Mouse (Mus musculus): Measurements from ENCODE around the gene Dock6.

Dock6 gene

DNA sequence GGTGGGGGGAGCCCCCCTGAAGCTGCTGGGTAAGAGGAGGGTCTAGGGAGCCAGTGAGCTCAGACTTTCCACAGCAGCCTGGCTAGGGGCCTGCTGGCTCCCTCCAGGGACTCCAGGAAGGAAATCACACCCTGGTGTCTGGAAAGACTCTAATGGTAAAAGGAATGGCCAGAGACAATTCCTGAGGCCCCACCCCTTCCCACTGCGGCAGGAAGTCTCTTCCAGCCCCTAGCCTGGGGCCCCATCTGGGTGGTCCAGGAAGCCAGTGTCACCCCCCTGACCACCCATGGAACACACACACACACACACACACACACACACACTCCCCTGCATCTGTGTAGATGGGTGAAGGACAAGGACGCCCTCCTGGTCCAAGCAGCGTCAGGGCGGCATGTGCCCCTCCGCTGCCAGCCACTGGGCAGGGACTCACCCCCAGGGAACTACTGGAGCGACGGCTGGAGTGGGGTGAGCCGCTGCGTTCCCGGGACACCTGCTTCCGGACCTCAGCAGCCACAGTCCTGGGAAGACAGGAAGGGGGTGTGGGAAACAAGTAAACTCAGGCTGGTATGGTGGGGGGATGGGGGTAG, 5.6 kb downstream of the Dock6 start:
- DNase-seq (ENCODE audit: low spot score) = no peak

DNA sequence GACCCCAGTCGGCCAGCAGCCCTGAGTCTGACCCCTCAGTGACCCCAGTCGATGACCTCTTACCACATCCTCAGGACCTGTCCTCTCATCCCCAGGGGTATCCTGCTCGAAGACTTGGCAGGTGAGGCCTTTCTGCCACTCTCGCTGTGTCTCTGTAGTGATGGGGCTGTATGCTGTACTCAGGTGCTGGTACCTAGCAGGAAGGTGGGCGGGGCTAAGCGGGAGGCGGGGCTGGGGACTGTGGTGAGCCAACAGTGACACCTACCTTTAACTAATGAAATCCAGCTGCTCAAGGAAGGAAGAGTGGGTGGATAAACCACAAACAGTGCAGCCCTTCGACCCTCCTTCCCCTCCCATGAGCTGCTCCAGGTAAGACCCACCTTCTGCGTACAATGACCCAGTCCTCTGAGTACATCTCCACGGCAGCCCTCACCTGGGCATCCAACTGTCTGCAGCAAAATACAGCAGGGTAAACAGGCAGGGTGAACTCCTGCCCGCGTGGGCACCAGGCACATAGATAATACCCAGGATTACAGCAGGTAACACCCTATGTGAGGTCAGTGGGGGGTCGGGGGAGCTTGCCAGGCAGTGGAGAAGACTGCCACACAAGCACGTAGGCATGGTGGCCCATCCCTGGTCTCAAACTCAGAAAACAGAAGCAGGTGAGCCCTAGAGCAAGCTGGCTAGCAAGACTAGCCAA, 6.9 kb downstream of the Dock6 start:
- DNase-seq (ENCODE audit: low spot score) = no peak

DNA sequence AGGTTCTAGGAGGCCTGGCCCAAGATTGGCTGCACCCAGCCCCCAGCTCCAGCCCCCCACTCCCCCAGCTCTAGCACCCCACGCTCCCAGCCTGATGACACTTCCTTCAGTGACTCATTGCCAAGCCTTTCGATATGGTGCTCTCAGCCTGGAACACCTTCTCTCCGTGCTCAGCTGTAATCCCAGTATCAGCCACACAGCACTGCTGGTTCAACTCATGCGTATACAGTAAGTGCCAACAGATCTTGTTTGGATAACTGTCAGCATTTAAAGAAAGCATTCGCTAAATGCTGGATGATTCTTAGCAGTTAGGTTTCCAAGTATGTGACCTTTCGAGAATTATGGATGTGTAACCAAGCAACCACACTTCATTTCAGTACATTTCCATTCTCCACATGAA, 9.3 kb downstream of the Dock6 start:
- DNase-seq (ENCODE audit: low spot score) = no peak

DNA sequence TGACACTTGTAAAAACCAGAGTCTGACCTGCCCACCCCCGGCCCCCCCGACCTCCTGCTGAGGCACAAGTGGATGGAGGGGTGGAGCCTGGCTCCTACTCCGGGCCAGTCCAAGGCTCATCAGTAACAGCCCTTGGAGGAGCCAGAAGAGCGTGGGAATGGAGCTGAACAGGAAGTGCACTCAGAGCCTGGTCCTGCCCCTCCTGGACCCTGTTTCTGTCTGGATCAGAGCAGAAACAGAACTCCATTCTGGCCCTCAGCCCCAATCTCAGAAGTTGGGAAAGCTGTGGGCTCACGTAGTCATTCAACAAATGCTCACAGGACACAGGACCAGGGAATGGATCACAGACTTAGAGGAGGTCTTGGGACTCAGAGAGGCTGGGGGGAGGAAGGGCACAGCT, 10.0 kb downstream of the Dock6 start:
- no peak for DNase-seq (ENCODE audit: low spot score)

DNA sequence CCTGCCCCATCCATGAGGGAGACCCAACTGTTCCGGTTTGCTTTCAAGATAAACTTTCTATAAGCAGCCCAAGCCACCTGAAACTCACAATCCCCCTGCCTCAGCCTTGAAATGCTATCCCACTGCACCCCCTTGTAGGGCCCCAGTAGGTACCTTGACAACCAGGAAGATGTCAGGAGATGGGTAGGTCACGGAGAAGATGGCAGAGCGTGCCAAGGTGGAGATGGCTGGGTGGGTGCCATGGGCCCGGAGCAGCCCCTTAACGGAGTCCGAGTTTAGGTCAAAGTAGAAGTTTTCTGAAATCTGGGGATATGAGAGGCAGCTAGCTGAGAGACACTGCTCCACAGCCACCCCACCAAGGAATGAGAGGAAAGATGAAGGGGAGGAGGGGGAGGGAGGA, 11.1 kb downstream of the Dock6 start:
- no peak for DNase-seq (ENCODE audit: low spot score)

DNA sequence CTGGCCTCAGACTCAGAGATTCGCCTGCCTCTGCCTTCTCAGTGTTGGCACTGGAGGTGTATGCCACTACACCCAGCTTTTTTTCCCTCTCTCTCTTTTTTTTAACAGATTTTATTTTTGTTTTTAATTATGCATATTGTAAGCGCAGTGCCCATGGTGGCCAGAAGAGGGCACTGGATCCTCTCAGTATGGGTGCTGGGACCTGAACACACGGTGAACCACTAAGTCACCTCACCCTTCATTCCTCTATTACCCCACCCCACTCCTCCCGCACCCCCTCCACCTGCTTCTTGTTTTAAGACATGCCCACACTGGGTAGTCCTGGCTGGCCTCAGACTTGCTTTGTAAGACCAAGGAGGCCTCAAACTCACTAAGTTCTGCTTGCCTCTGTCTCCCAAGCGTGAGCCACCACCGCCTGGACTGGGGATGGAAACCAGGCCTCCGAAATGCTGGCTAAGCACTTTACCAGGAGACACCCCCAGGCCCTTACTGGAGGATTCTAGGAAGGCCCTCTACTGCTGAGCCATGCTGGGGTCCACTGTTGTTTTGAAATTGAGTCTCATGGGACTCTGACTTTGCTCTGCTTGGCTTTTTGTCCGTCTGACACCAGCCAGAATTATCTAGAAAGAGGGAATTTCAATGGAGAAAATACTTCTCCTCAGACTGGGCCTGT, 12.2 kb downstream of the Dock6 start:
- peak; percentile 55 for DNase-seq (ENCODE audit: low spot score)

DNA sequence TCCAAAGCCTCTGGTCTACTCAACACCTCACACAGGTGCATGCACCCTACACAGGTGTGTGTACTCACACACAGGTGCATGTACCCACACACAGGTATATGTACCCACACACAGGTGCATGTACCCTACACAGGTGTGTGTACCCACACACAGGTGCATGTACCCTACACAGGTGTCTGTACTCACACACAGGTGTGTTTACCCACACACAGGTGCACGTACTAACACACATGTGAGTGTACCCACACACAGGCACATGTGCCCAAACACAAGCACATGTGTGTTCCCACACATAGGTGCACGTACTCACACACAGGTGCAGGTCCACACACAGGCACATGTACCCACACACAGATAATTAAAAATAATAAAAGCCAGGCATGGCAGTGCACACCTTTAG, 14.7 kb downstream of the Dock6 start:
- DNase-seq (ENCODE audit: low spot score) = no peak

DNA sequence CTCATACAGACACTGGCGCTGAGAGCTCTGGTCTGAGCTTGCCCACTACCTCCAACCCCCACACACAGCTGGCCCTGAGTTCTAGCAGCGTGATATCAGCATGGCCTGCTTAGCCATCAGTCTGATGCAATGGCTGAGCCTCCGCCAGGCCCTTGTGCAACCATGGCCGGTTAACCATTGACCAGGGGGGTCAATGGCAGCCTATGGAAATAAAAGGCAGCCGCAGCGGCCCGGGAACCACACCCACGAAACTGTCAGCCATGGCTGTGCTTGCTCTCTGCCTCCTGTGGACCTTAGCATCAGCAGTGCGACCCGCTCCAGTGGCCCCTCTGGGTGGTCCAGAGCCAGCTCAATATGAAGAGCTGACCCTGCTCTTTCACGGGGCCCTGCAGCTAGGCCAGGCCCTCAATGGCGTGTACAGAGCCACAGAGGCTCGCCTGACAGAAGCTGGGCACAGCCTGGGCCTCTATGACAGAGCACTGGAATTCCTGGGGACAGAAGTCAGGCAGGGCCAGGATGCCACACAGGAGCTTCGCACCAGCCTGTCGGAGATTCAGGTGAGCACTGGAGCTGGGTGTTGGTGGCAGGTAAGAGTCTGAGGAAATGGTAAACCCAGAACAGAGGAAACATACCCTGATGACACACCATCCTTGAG, 17.1 kb downstream of the Dock6 start, which contains the start of gene Angptl8:
Angptl8 (plus strand) TSS at position 253 of the 655 bp plus-strand sequence.
- peak; percentile 67 for DNase-seq (ENCODE audit: low spot score)

DNA sequence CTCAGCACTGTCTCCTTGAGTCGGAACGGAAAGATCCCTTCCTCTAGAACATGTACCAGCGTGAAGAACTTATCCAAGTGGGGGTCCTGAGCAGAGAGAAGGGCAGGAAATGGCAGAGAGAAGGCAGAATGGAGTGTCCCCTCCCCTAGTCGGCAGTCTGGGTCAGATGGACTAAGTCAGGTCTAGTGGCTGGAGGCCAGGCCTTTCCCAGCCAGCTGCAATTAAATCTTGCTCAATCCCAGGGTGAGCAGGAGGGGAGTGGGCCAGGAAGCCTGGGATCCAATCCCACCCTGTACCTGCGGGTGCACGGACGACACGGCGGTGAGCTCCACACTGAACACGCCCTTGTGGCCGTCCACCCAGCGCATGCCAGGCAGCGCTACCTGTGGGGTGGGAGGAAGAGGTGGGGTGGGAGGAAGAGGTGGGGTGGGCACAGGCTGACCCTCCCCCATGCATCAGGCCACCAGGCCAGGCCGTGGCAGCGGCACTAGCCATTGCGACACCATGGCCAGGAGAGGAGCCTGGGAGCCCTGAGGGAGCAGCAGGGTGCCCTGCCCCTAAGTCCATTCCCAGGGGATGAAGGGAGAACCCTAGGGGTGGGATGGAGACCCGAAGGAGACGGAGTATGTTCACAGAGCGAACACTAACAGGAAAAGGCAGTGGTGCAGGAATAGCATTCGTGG, 20.7 kb downstream of the Dock6 start:
- DNase-seq (ENCODE audit: low spot score) = peak; percentile 60

DNA sequence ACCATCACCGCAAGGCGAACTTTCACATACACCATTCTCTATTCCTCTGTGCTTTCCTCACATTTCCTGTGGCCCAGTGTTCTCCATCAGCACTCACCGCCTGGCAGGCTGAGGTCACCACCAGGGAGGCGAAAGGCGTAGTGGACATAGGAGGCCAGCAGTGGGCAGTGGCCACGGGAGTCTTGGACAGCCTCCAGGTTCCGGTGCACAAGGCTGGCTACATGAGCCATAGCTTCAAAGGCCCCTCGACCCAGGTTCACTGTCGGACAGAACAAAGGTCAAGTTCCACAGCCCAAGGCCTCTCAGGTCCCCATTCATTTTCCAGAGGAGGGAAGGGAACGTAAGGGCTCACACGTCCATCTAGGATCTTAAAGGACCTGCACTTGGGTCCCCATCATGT, 21.5 kb downstream of the Dock6 start:
- peak; percentile 33 for DNase-seq (ENCODE audit: low spot score)

DNA sequence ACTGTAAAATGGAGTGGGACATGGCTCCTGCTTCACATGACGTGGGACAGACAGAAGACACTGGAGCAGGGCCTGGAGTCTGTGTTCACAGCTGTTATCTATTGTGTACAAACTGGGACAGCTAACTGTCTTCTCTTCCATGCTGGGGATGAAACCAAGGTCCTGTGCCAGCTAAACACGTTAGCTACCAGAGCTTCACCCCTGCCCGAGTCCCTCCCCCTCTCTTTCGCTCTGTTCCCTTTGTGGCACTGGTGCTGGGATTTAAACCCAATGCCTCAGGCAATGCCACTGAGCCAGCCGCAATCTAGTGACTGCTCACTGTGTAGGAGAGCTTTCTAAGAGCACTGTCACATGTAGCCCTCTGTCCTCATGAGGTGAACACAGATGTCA, 22.0 kb downstream of the Dock6 start:
- DNase-seq (ENCODE audit: low spot score) = no peak

DNA sequence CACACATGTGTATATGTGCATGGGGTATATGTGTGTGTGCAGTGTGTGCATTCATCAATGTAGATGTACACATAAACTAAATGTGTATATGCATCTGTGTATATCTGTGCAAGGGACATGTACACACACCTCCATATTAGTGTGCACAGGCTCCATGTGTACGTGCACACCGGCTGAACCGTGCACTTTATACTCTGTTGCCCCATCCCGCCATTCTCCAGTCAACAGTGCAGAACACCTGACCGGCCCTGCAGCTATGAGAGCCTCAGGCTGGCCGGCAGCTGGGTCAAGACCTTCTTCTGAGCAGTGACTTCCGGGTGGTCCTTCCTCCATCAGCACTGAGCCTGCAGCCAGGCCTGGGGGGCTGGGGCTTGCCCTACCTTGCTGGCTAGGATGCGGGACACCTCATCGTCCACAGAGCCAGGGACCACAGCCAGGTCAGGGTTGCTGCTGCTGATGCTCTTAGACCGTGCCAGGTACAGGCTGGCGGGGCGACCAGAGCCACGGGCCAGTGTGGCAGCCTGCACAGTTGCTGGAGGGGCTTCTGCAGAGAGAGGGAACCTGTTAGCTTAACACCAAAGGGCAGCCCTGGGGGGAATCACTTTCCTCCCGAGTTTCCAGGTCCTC, 22.5 kb downstream of the Dock6 start:
- DNase-seq (ENCODE audit: low spot score) = no peak

DNA sequence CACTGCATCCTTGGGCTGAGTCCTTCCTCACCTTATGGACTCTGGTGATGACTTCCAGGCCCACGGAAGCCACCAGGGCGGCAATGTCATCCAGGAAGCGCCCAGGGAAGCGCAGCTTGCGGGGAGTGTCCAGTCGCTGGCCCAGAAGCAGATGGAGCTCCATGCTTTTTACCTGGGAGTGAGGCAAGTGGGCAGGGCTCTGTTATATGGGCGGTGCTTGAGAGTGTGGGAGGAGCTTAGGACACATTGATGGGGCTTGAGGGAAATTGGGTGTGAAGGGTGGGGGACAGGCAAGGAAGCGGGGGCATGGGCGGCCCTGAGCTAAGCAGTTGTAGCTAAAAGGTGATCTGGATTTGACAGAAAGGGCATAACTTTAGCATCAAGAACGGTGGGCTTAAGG, 28.1 kb downstream of the Dock6 start:
- no peak for DNase-seq (ENCODE audit: low spot score)

DNA sequence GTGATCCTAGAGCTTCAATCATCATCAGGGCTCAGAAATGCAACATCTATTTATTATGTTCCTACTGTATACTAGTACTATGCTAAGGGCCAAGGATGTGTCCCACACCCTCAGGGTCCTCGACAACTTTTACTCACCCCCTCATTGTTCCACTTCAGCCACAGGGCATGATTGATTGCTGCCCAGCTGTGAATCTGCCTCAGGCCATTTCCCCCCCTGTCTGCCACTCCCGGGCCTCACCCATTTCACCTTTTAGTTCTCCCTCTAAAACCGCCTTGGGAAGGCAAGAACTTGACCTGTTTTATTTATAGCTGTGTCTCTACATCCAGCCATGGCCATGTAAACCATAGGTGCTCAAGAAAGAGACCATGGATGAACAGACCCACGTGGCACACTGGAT, 28.5 kb downstream of the Dock6 start:
- DNase-seq (ENCODE audit: low spot score) = no peak

DNA sequence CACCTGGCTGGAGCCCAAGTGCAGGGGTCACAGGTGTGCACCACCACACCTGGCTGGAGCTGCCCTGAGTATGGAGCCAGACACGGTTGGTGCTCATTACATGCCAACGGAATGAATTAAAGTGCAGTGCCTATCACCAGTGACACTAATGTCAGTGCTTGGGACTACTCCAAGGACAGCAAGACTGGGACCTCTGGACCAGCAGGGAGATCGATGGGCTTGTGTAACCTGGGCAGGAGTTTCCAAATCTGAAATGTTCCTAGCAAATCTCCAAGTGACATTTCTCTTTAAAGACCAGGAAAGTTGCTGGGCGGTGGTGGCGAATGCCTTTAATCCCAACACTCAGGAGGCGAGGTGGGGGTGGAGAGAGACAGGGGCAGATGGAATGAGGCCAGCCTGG, 29.7 kb downstream of the Dock6 start:
- DNase-seq (ENCODE audit: low spot score) = no peak

DNA sequence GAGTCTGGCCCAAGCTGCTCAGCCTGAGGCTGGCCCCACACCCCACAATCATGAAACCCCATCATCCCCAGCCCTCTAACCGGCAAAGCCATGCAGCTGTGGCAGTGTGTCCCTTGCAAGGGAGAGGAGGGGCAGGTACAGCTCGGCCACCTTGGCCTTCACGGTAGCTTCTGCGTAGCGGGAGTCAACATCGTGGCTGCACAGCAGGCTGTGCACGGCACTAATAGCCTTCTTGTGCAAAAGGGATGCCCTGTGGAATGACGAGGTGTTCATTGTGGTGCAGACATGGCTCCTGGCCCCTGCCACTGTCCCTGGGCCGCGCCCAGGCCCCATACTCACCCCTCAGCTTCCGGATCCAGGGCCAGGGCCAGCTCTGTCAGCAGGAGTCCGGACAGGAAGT, 32.3 kb downstream of the Dock6 start:
- DNase-seq (ENCODE audit: low spot score) = no peak

DNA sequence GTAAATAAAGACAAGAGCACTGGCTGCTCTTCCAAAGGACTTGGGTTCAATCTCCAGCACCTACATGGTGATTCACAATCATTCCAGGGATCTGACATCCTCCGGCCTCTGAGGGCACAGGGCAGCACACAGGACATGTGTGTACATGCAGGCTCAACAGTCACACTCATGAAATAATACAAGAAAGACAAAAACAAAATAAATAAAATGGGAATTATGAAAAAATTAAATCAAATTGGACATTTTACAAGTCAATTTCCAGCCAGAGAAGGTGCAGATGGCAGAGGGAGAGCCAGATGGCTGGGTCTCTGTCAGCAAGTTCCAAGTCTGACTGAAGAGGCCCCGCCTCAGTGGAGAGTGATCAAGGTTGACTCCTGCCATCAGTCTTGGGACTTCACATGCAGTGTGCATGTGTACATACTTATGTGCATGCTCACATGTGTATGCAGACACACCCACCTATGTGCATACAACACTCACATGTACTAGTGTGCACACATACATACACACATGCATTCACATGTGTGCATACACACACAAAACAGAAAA, 33.2 kb downstream of the Dock6 start:
- no peak for DNase-seq (ENCODE audit: low spot score)

DNA sequence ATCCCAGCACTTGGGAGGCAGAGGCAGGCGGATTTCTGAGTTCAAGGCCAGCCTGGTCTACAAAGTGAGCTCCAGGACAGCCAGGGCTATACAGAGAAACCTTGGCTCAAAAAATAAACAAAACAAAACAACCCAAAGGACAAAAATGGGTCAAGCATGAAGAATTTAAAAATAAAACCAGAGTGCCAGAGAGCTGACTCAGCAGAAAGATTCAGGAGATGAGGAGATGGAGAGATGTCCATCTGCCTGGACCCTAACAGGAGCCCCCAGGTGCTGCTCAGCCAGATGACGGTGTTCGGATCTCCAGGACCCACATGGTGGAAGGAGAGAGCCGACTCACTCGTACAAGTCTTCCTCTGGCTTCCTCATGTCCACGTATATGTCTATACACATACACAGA, 33.9 kb downstream of the Dock6 start:
- no peak for DNase-seq (ENCODE audit: low spot score)

DNA sequence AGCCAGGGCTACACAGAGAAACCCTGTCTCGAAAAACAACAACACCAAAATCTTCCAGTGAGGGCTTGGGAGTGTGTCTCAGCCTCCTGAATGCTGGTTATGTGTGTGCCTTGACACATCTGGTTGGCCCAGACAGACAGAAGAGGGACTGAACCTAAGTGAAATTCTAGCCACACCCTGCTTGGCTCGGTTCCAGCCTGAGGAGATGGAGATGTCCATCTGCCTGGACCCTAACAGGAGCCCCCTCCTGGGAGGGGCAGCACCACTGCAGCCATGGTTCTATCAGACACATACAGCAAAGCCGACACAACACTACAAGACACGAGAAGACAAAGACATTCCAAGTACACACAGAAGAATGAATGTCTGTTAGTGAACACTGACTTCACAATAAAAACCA, 34.3 kb downstream of the Dock6 start:
- DNase-seq (ENCODE audit: low spot score) = no peak

DNA sequence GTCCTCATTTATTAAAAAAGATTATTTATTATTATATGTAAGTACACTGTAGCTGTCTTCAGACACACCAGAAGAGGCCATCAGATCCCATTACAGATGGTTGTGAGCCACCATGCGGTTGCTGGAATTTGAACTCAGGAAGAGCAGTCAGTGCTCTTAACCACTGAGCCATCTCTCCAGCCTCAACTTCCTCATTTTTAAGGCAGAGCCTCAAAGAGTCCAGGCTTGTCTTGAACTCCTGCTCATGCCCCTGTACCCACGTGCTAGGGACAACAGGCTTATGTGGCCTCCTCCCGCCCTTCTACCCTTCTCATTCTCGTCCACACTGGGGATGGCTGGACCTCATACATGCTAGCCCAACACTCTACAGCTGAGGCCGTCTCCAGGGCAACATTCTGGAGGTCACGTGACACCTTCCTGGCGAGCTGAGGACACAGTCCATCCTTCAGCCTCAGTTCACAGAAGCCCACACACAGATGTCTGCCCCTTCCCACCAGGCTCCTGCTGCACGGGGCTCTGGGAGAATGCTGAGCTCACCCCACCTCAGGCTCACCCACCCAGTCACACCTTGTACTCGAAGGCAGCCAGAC, 35.6 kb downstream of the Dock6 start:
- DNase-seq (ENCODE audit: low spot score) = no peak

DNA sequence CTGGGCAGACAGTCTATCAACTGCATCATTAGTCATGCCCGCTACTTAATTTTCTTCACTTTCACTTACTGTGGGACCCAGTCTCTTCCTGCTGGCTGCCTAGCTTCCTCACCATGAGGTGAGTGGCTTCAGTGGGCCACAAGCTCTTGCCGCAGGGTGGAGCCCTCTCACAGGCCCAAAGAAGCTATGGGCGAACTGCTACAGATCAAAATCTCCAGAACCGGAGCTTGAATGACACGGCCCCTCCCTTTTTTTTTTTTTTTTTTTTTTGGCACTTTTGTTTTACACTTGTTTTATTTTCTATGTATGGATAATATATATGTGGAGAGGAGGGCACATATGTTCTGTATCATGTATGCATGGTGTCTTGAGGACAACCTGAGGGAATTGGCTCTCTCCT, 41.3 kb downstream of the Dock6 start:
- DNase-seq (ENCODE audit: low spot score) = no peak
